Mouse (Mus musculus): ENCODE results near the gene Ndufa4l2.

Ndufa4l2 gene

GRCm38 (mm10) chr10:127526681-127527080 is 11.9 kb downstream of the Ndufa4l2 start:
- no peak for DNase-seq (ENCODE audit: low spot score in 2 of 2)

- no peak for DNase-seq (ENCODE audit: low spot score in 2 of 2)
Measured at GRCm38 (mm10) chr10:127527481-127527880, 12.7 kb downstream of the Ndufa4l2 start.

GRCm38 (mm10) chr10:127530945-127531344 is 16.2 kb downstream of the Ndufa4l2 start:
- no peak for DNase-seq (ENCODE audit: low spot score in 2 of 2)

GRCm38 (mm10) chr10:127531548-127531947 is 16.8 kb downstream of the Ndufa4l2 start:
- DNase-seq (ENCODE audit: low spot score in 2 of 2), result no peak

GRCm38 (mm10) chr10:127534036-127534928 is 19.5 kb downstream of the Ndufa4l2 start, which contains the start of gene Nxph4:
TSS of gene Nxph4 (minus strand) at chr10:127534559.
- no peak for DNase-seq (ENCODE audit: low spot score in 2 of 2)

GRCm38 (mm10) chr10:127534929-127535384 is 20.2 kb downstream of the Ndufa4l2 start:
- DNase-seq (ENCODE audit: low spot score in 2 of 2), result no peak

GRCm38 (mm10) chr10:127536586-127537314 is 22.0 kb downstream of the Ndufa4l2 start:
- peak in 1 of 2 experiments; percentile 55 for DNase-seq (ENCODE audit: low spot score in 2 of 2)

- DNase-seq (ENCODE audit: low spot score in 2 of 2), result peak in 1 of 2 experiments; percentile 62
Measured at GRCm38 (mm10) chr10:127537854-127538583, 23.3 kb downstream of the Ndufa4l2 start.

GRCm38 (mm10) chr10:127541510-127541909 is 26.7 kb downstream of the Ndufa4l2 start:
- no peak for DNase-seq (ENCODE audit: low spot score in 2 of 2)

- no peak for DNase-seq (ENCODE audit: low spot score in 2 of 2)
Measured at GRCm38 (mm10) chr10:127542084-127542483, 27.3 kb downstream of the Ndufa4l2 start.

GRCm38 (mm10) chr10:127542720-127543119 is 28.0 kb downstream of the Ndufa4l2 start:
- no peak for DNase-seq (ENCODE audit: low spot score in 2 of 2)

GRCm38 (mm10) chr10:127543916-127544315 is 29.1 kb downstream of the Ndufa4l2 start:
- no peak for DNase-seq (ENCODE audit: low spot score in 2 of 2)

GRCm38 (mm10) chr10:127544375-127544774 is 29.6 kb downstream of the Ndufa4l2 start:
- DNase-seq (ENCODE audit: low spot score in 2 of 2), result no peak

GRCm38 (mm10) chr10:127546505-127546904 is 31.7 kb downstream of the Ndufa4l2 start:
- no peak for DNase-seq (ENCODE audit: low spot score in 2 of 2)

- DNase-seq (ENCODE audit: low spot score in 2 of 2), result no peak
Measured at GRCm38 (mm10) chr10:127548236-127548635, 33.5 kb downstream of the Ndufa4l2 start.

GRCm38 (mm10) chr10:127549892-127550291 is 35.1 kb downstream of the Ndufa4l2 start:
- no peak for DNase-seq (ENCODE audit: low spot score in 2 of 2)

- DNase-seq (ENCODE audit: low spot score in 2 of 2), result peak in 1 of 2 experiments; percentile 37
Measured at GRCm38 (mm10) chr10:127555703-127556102, 40.9 kb downstream of the Ndufa4l2 start.

GRCm38 (mm10) chr10:127557397-127557796 is 42.6 kb downstream of the Ndufa4l2 start:
- DNase-seq (ENCODE audit: low spot score in 2 of 2), result peak in 1 of 2 experiments; percentile 37

- no peak for DNase-seq (ENCODE audit: low spot score in 2 of 2)
Measured at GRCm38 (mm10) chr10:127561145-127561544, 46.4 kb downstream of the Ndufa4l2 start.

GRCm38 (mm10) chr10:127563840-127564239 is 49.1 kb downstream of the Ndufa4l2 start:
- DNase-seq (ENCODE audit: low spot score in 2 of 2), result no peak

- no peak for DNase-seq (ENCODE audit: low spot score in 2 of 2)
Measured at GRCm38 (mm10) chr10:127564301-127564700, 49.5 kb downstream of the Ndufa4l2 start.

All from thymus, postnatal 10 days (tissue).